Mouse (Mus musculus): ENCODE results near the gene Aff3.

Gene Aff3

GRCm38 (mm10) chr1:38496886-38497528 lies 167.7 kb downstream of the Aff3 start:
- DNase-seq (ENCODE audit: low spot score in 2 of 2): no peak

GRCm38 (mm10) chr1:38495284-38495683 lies 169.5 kb downstream of the Aff3 start:
- DNase-seq (ENCODE audit: low spot score in 2 of 2): no peak

GRCm38 (mm10) chr1:38489733-38490132 lies 175.0 kb downstream of the Aff3 start:
- no peak for DNase-seq (ENCODE audit: low spot score in 2 of 2)

- DNase-seq (ENCODE audit: low spot score in 2 of 2): no peak
These were observed 176.0 kb downstream of the Aff3 start for GRCm38 (mm10) chr1:38488667-38489210.

DNA sequence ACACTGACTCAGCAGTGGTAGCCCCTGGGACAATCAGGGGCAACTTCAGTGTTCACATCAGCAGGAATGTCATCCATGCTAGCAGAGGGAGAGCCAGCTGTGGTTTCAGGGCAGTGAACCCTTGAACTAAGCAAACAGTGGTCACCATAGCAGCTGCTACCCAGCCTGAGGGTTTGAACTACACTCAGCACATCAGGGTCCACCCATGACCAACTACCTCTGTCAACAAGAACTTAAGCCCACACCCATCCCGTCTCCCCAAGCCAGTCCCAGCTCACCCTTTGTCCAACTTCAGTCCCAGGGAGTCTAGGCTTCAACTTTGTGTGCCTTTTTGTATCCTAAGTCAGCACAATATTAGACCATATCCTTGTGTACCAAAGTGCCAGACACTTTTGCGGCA lies 176.9 kb downstream of the Aff3 start:
- DNase-seq (ENCODE audit: low spot score in 2 of 2): no peak

GRCm38 (mm10) chr1:38483191-38483590 lies 181.6 kb downstream of the Aff3 start:
- no peak for DNase-seq (ENCODE audit: low spot score in 2 of 2)

GRCm38 (mm10) chr1:38478246-38478743 lies 186.5 kb downstream of the Aff3 start:
- peak; percentile 1 to 27 for DNase-seq (ENCODE audit: low spot score in 2 of 2)

DNA sequence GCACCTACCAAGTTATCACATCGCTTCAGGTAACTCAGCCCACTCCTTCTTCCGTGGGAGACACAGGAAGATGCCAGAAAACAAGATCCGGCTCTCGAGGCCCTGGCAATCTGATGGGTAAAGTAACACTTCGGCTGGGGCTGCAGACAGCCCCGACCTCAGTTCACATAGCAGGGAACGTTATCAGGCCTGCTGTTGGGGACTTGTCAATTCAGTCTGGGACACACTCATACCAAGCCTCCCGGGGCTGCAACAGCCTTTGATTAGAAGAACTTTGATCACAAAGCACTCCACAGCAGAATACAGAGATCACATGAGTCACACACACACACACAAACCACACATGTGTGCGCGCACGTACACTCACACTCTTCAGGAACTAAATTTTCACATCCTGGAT lies 193.9 kb downstream of the Aff3 start:
- no peak for DNase-seq (ENCODE audit: low spot score in 2 of 2)

DNA sequence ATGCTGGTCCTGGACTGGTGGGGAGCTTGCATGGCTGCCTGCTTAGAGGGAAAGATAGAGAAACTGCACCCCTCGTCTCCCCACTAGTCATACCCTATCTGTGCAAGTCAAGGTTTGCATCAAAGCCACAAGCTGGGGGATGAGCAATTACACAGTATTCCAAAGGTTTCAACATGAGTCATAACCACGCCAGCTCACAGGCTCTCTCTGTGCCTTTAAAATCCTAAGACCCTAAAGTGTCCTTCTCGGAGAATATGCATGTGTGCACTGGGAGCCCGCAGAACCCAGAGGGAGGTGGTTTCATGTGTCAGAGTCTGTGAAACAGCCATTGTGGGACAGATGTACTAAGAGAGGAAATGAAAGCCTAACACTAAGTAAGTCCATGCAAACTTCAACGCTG lies 194.6 kb downstream of the Aff3 start:
- DNase-seq (ENCODE audit: low spot score in 2 of 2): no peak

DNA sequence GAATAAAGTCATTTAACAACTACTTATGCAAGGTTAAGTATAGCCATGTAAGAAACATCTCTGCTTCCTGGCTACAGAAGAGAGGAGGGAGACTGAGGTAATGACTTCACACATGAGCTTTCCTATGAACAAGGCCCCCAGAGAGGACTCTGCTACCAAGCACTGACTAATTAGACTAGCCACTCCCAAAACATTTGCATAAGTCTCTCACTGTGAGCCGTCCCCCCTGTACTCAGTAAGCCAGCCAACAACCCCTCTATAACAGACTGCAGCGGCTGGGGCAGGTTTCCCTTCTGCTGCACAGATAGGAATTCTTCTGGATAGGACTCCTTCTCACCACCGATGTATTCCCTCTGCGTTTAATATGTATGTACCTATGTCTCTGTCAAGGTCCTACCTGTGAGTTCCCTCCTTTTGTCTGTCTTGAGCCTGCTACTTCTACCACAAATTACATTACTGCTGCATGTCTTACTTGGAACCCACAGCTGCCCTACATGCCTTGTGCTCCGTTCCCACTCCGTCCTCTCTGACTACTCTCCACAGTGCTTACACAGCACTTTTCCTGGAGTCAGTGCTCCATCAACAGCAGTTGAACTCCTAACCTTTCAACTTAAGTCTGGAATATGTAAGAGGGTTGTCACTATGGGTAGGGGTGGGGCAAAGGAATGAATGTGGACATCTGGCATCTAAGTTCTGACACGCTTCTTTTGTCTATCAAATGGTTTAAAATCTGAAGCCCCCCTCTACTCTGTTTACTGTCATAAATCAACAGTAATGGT lies 197.3 kb downstream of the Aff3 start:
- no peak for DNase-seq (ENCODE audit: low spot score in 2 of 2)

- DNase-seq (ENCODE audit: low spot score in 2 of 2): no peak
These were observed 208.0 kb downstream of the Aff3 start for GRCm38 (mm10) chr1:38456719-38457269.

DNA sequence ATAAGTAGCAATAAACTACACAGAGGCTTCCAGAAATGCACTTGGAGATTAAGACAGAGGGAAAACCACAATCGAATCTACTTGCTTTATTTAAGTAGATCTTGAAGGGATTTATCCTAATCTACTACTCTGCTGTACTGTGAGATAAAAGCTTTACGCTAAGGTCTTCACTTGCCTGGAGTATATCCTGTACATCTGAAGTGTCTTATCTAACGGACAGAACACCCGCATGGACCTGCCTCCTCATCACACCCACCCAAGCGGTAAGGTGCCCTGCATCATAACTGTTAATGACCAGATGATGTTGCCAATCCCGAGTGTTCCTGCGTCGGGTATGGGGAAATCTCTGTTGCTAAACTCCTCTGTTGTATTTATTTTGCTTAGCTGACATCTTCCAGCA lies 209.8 kb downstream of the Aff3 start:
- no peak for DNase-seq (ENCODE audit: low spot score in 2 of 2)

GRCm38 (mm10) chr1:38451367-38451766 lies 213.4 kb downstream of the Aff3 start:
- DNase-seq (ENCODE audit: low spot score in 2 of 2): no peak

GRCm38 (mm10) chr1:38450677-38451076 lies 214.1 kb downstream of the Aff3 start:
- peak; percentile 52 to 57 for DNase-seq (ENCODE audit: low spot score in 2 of 2)

GRCm38 (mm10) chr1:38449816-38450478 lies 214.8 kb downstream of the Aff3 start:
- DNase-seq (ENCODE audit: low spot score in 2 of 2): no peak

GRCm38 (mm10) chr1:38448854-38449253 lies 215.9 kb downstream of the Aff3 start:
- no peak for DNase-seq (ENCODE audit: low spot score in 2 of 2)

GRCm38 (mm10) chr1:38447581-38447980 lies 217.2 kb downstream of the Aff3 start:
- DNase-seq (ENCODE audit: low spot score in 2 of 2): no peak

DNA sequence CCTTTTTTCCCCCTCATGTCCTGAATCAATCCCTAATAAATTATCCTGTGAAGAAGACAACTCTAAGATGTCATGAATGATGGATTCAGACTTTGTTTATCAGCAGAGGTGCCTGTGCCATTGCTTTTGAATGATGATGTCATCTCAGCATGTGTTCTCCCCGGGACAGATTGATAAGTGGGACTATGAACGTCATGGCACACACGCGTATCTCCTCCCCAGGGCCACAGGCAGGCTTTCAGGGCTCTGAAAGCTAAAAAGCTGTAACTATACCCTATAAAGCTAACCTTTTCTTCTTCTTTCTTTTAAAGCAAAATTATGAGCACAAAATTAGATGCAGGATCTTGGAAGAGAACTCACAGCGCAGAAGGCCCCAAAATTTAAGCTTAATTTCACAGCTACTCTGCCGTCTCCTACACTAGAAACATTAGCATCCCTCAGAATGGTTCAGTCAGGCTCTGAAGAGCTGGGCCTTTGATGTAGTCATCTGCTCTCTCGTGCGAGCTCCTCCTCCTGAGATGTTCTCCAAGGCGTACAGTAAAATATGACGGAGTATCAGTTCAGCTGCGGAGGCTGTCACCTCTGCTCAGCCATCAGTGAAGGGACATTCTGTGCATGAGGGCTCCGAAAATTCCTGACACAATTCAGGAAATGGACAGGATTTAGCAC lies 218.5 kb downstream of the Aff3 start:
- DNase-seq (ENCODE audit: low spot score in 2 of 2): no peak

DNA sequence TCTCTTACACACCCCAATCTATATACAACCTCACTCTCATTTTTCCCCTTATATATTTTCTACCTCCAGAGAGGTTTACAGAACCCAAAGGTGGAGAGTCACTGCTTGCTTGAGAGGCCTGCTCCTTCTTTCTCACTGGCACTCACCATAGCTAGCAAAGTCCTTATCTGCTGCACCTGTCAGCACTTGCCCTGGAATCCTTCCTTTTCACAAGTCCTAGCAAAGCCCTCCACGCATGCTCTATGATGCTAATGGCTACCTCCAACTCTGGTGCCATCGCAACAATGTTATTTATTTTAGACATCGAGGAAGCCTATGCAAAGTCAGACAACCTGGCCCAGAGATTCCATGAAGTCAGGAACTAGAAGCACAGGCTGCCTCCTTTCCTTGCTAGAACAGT lies 221.9 kb downstream of the Aff3 start:
- DNase-seq (ENCODE audit: low spot score in 2 of 2): no peak

DNA sequence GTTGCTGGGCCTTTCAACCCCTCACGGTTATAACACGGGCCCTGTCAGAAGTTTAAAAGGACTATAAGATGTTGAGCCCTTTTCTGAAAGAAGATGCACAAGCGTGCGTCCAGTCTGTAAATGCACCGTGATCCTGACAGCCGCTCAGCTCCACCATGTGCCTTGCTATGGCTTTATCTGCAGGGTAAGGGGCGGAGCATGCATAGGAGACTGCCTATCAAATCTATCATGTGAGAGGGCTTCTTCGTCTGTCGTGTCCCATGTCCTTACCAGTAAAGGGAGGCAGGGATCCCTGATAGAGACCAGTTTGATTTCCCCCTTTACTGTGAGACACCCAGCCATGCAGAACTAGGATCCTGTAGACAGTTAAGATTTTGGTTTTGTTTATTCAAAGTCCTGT lies 222.3 kb downstream of the Aff3 start:
- no peak for DNase-seq (ENCODE audit: low spot score in 2 of 2)

DNA sequence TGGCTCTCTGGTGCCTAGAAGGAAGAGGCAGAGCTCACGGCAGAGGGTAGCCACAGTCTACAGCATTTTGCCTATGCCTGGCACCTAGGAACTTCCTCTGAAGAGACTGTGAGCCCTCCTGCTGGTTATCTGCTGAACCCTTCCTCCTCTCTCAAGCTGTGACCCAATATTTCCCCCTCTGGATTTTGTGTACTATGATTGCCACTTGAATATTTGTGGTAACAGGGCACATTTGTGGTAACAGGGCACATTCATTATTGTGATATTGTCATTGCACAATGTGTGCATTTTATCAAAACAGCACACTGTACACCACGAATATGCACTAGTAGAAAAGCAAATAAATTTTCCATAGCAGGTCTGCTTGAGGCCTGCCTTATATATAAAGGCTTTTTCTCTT lies 223.0 kb downstream of the Aff3 start:
- no peak for DNase-seq (ENCODE audit: low spot score in 2 of 2)

- no peak for DNase-seq (ENCODE audit: low spot score in 2 of 2)
These were observed 224.3 kb downstream of the Aff3 start for GRCm38 (mm10) chr1:38440471-38440815.
